Mouse (Mus musculus): ENCODE measurements around the gene Mthfr. TPM values are rescaled to one million over a fixed set of nuclear protein-coding genes. Genes with fewer than 3 reads are reported as not detected.
"Not testable (repeated sequence)": the region's sequence is repeated elsewhere in the genome, so short reads cannot be mapped to it uniquely, and the experiment has no call there.

The Mthfr gene
- polyA plus RNA-seq, 1 experiment from 2014 or later = 22.0 TPM

DNA sequence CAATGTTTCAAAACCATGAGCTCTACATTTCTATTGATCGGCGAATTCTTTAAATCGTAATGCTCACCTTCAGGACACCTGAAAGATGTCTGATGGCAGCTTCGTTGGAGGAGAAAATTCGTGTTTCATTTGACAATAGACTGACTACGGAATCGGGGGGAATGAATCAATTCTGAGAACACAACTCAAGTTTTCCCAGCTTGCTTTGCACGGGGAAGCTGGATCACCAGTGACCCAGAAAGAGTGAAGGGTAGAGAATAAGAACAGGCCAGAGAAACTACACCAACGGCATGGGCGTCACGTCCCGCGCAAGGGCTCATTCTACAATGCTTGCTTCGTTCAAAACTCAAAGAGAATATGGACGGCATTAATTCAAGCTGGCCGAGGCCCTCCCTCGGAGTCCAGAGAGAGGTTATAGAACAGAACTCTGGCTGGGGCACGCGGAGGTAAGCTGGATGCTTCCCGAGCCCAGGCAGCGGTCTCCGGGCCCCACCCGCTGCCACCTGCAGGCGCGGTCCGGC lies 738 bp upstream of the Mthfr start:
- Histone ChIP-seq H3K27me3 (replicated peaks; ENCODE audit: control insufficient read depth, insufficient read depth, low read length) (no peaks in the 10 kb centered on the region), H3K9me3 (ENCODE audit: control insufficient read depth, low read length) (no peaks in the 10 kb centered on the region), H3K4me2 (ENCODE audit: low read length) (peak overlapping the region; percentile 53), H3K27ac (ENCODE audit: low read length) (peak overlapping the region; percentile 89), H3K4me1 (replicated peaks; ENCODE audit: control insufficient read depth, insufficient read depth, low read length) (peaks cover 39% of the 10 kb centered on the region), H3K9ac (replicated peaks; ENCODE audit: low read depth, low read length) (peak overlapping the region; percentile 70), H3K36me3 (ENCODE audit: control insufficient read depth, insufficient read depth) (no peaks in the 10 kb centered on the region), H3K4me3 (replicated peaks; ENCODE audit: low read length) (peak overlapping the region; percentile 62)
- ATAC-seq = peak; percentile 4
- WGBS = 6% methylated on average over 26 of the region's 26 CpGs

DNA sequence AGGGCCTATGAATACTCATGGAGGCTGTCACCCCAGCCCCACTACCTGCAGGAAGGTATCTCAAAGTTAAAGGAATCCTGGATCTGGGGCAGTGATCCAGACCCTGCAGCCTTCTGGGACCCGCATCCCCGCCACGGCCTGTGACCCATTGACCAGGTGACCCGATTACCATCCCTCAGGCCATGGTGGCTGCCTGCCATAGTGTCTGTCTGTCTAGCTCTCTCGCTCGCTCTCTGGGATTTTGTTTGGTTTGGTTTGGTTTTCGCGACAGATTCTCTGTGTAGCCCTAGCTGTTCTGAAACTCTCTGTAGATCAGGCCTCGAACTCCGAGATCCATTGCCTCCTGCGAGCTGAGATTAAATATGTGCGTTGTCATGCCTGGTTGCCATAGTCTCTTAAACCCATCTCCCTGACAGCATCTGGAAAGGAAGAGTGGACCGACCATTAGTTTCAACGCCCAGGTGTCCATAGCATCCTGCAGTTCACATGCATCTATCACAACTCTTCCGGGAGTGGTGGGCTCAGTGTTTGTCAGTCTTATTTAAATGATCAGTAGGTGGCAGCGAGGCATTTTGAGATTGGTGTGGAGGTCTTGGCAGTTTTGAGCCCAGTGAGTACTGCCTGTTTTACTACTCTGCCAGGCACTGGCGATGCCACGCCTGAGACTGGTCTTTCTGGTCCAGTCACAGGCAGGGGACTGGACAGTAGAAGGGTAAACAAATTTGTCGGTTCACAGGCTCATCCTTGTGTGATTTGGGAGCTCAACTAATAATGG lies 564 bp downstream of the Mthfr start:
- Histone ChIP-seq H3K4me2 (ENCODE audit: low read length) (peak overlapping the region; percentile 65), H3K9me3 (ENCODE audit: control insufficient read depth, low read length) (no peaks in the 10 kb centered on the region), H3K27ac (ENCODE audit: low read length) (peak overlapping the region; percentile 61), H3K4me3 (replicated peaks; ENCODE audit: low read length) (peak overlapping the region; percentile 62), H3K36me3 (ENCODE audit: control insufficient read depth, insufficient read depth) (no peaks in the 10 kb centered on the region; the same call in 1 of the 2 replicates), H3K27me3 (replicated peaks; ENCODE audit: control insufficient read depth, insufficient read depth, low read length) (no peaks in the 10 kb centered on the region), H3K9ac (replicated peaks; ENCODE audit: low read depth, low read length) (peak overlapping the region; percentile 78), H3K4me1 (replicated peaks; ENCODE audit: control insufficient read depth, insufficient read depth, low read length) (peaks cover 39% of the 10 kb centered on the region)
- ATAC-seq = 0 out of 2 replicates have a peak, but pooled peaks have one; percentile 0
- 15% methylated on average over 19 of the region's 19 CpGs for WGBS

DNA sequence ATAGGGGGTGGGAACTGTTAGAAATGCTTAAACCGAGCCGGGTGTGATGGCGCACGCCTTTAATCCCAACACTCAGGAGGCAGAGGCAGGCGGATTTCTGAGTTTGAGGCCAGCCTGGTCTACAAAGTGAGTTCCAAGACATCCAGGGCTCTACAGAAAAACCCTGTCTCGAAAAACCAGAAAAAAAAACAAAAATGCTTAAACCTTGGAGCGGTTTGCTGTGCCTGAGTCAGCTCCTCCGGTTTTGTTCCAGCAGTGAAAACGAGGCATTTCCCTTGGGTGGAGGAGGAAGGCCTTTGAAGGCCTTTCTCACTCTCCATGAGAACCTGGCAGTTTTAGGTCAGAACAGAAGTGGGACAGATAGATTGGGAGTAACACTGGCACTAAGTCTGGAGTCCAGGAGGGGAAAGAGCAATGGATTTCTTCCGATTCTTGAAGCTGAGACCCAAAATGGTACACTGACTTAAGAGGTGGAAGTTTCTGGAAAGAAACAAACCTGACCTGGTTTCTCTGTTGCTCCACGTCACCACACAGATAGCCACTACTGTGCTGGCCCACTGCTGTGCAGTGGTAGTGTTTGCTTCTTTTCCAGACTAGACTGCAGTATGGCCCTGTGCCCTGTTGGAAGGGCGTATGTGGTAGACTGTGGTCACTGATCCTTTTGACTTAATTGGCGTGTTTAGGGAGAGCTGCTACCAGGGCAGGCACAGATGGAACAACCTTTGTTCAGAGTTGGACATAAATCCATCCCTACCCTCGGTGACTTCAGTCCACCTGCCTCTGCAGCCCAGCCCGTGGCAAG lies 1.4 kb downstream of the Mthfr start:
- H3K27ac ChIP-seq (ENCODE audit: low read length) = peak overlapping the region; percentile 21; the same call in 1 of the 2 replicates
- 62% methylated on average over 15 of the region's 15 CpGs for WGBS
- H3K4me2 ChIP-seq (ENCODE audit: low read length) = peak overlapping the region; percentile 65
- no peaks in the 10 kb centered on the region for H3K9me3 ChIP-seq (ENCODE audit: control insufficient read depth, low read length)
- no peaks in the 10 kb centered on the region; the same call in 1 of the 2 replicates for H3K36me3 ChIP-seq (ENCODE audit: control insufficient read depth, insufficient read depth)
- no peaks in the 10 kb centered on the region for H3K27me3 ChIP-seq (replicated peaks; ENCODE audit: control insufficient read depth, insufficient read depth, low read length)
- peaks cover 39% of the 10 kb centered on the region for H3K4me1 ChIP-seq (replicated peaks; ENCODE audit: control insufficient read depth, insufficient read depth, low read length)
- no peak for ATAC-seq
- H3K4me3 ChIP-seq (replicated peaks; ENCODE audit: low read length) = peak overlapping the region; percentile 41
- peak overlapping the region; percentile 50; the same call in 1 of the 2 replicates for H3K9ac ChIP-seq (replicated peaks; ENCODE audit: low read depth, low read length)

DNA sequence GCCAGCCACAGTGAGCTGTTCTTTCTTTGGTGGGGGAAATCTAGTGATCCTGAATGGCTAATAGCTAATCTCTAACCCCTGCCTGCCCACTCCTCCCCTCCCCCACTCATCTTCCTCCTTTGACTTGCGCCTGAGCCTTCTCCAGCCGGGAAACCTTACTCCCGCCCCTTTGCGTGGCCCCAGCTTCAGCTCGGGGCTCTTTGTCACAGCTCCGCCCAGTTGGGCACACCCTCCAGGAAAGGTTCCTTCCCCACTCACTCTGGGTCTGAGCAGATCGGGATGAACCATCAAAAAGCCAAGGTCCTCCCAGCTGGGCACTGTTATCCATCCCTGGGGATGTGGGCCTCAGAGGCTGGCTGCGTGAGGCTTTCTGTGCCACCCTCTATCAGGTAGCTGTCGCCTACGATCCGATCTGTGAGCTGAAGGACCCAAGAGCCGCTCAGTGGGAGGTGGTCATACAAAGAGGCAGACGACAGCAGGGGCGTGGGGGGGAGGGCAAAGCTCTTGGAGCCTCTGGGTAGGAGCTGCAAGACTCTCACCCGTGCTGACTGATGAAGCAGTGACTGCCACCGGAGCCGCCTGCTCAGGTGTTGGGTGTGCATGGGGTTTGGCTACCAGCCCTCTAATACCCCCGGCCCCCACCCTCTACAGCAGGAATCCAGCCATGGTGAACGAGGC lies 2.2 kb downstream of the Mthfr start:
- Histone ChIP-seq H3K4me2 (ENCODE audit: low read length) (peak overlapping the region; percentile 56), H3K27me3 (replicated peaks; ENCODE audit: control insufficient read depth, insufficient read depth, low read length) (no peaks in the 10 kb centered on the region), H3K9me3 (ENCODE audit: control insufficient read depth, low read length) (no peaks in the 10 kb centered on the region), H3K27ac (ENCODE audit: low read length) (0 out of 2 replicates have a peak overlapping the region, but pooled peaks have one; percentile 21), H3K4me1 (replicated peaks; ENCODE audit: control insufficient read depth, insufficient read depth, low read length) (peaks cover 39% of the 10 kb centered on the region), H3K36me3 (ENCODE audit: control insufficient read depth, insufficient read depth) (no peaks in the 10 kb centered on the region; the same call in 1 of the 2 replicates), H3K4me3 (replicated peaks; ENCODE audit: low read length) (peak overlapping the region; percentile 41), H3K9ac (replicated peaks; ENCODE audit: low read depth, low read length) (peak overlapping the region; percentile 50)
- ATAC-seq = no peak
- under 1% methylated on average over 19 of the region's 19 CpGs for WGBS

DNA sequence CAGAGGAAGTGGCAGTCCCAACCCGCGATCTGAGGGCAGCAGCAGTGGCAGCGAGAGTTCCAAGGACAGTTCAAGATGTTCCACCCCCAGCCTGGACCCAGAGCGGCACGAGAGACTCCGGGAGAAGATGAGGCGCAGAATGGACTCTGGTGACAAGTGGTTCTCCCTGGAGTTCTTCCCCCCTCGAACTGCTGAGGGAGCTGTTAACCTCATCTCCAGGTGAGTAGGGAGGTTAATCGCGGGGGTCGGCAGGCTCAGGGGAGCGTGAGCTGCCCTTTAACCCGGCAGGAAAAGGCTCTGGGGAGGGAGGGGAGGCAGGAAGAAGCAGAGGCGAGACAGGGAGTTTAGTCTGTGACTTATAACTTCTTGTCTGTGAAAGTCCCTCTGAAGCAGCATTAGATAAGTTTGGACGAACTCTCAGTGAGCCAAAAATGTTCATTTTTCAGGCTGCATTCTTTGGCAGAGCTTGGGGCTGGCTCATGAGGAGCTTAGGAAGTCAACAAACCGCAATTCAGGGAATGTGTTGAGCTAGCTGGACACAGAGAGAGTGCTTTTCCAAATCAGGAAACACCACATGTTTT lies 2.8 kb downstream of the Mthfr start:
- no peak for ATAC-seq
- no peaks in the 10 kb centered on the region; the same call in 1 of the 2 replicates for H3K36me3 ChIP-seq (ENCODE audit: control insufficient read depth, insufficient read depth)
- H3K4me1 ChIP-seq (replicated peaks; ENCODE audit: control insufficient read depth, insufficient read depth, low read length) = peaks cover 39% of the 10 kb centered on the region
- no peak overlapping the region for H3K27ac ChIP-seq (ENCODE audit: low read length)
- WGBS = 4% methylated on average over 16 of the region's 16 CpGs
- H3K9ac ChIP-seq (replicated peaks; ENCODE audit: low read depth, low read length) = peak overlapping the region; percentile 50
- H3K4me2 ChIP-seq (ENCODE audit: low read length) = peak overlapping the region; percentile 56
- H3K9me3 ChIP-seq (ENCODE audit: control insufficient read depth, low read length) = no peaks in the 10 kb centered on the region
- H3K4me3 ChIP-seq (replicated peaks; ENCODE audit: low read length) = peak overlapping the region; percentile 41
- H3K27me3 ChIP-seq (replicated peaks; ENCODE audit: control insufficient read depth, insufficient read depth, low read length) = no peaks in the 10 kb centered on the region

DNA sequence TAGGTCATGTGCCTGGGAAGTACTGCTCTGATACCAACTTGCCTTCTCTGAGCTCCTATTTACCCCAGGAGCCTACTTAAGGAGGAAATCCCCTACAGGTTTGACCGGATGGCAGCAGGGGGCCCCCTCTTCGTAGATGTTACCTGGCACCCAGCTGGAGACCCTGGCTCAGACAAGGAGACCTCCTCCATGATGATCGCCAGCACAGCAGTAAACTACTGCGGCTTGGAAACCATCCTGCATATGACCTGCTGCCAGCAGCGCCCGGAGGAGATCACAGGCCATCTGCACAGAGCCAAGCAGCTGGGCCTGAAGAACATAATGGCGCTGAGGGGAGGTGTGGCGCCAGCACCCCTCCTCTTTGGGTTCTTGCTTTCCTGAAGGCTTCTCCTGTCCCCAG lies 4.5 kb downstream of the Mthfr start:
- not testable (repeated sequence) for ATAC-seq; H3K4me3 ChIP-seq (replicated peaks; ENCODE audit: low read length); H3K4me2 ChIP-seq (ENCODE audit: low read length); H3K9ac ChIP-seq (replicated peaks; ENCODE audit: low read depth, low read length); H3K36me3 ChIP-seq (ENCODE audit: control insufficient read depth, insufficient read depth); H3K27me3 ChIP-seq (replicated peaks; ENCODE audit: control insufficient read depth, insufficient read depth, low read length); H3K9me3 ChIP-seq (ENCODE audit: control insufficient read depth, low read length); H3K27ac ChIP-seq (ENCODE audit: low read length)
- peaks cover 32% of the 10 kb centered on the region for H3K4me1 ChIP-seq (replicated peaks; ENCODE audit: control insufficient read depth, insufficient read depth, low read length)
- 64% methylated on average over 6 of the region's 8 CpGs for WGBS

DNA sequence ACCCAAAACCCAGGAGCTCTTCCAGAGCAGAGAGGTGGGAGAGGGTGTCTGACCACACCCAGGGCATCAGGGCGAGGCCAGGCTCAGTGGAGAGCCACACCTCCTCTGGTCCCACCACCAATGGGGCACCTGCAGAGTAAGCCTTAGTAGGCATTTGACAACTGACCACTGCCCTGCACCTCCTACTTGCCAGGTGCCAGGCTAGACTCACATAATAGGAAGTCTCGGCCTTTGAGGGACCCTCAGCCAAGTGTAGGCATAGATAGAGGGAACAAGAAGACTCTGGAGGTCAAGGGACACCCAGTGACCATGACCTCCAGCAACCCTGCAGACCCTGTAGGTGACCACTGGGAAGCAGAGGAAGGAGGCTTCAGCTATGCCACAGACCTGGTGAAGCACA lies 5.2 kb downstream of the Mthfr start:
- ATAC-seq = no peak
- Histone ChIP-seq H3K4me1 (replicated peaks; ENCODE audit: control insufficient read depth, insufficient read depth, low read length) (peaks cover 32% of the 10 kb centered on the region), H3K27me3 (replicated peaks; ENCODE audit: control insufficient read depth, insufficient read depth, low read length) (no peaks in the 10 kb centered on the region), H3K27ac (ENCODE audit: low read length) (no peak overlapping the region), H3K36me3 (ENCODE audit: control insufficient read depth, insufficient read depth) (peaks cover 5% of the 10 kb centered on the region), H3K4me3 (replicated peaks; ENCODE audit: low read length) (no peak overlapping the region), H3K9me3 (ENCODE audit: control insufficient read depth, low read length) (no peaks in the 10 kb centered on the region), H3K9ac (replicated peaks; ENCODE audit: low read depth, low read length) (no peak overlapping the region), H3K4me2 (ENCODE audit: low read length) (no peak overlapping the region)
- WGBS = 86% methylated on average over 2 of the region's 2 CpGs

DNA sequence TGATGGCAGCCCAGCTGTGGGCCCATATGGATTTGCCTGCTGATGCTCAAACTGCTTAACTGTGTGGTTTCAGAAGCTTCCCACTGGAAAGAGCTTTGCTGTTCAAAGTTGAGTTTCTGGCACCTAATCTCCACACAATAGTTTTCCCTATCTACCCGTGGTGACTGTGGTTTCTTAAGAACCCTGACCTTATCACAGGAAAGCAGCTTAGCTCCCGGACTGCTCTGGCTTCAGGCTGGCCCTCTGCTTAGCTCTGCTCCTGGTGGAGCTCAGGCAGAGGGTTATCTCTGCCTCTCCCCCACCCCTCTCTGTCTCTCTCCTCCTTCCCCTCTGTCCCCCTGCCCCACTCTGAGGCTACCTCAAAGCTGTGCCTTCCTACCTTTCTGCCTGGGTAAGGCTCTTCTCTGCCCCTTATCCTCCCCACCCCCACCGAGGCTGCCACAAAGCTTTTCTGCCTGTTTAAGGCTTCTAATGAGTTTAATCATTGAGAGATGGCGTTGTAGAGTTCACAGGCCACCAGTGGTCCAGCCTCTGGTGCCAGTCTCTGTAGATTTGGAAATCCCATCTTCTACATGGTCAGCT lies 7.7 kb downstream of the Mthfr start:
- H3K4me3 ChIP-seq (replicated peaks; ENCODE audit: low read length) = no peak overlapping the region
- H3K27me3 ChIP-seq (replicated peaks; ENCODE audit: control insufficient read depth, insufficient read depth, low read length) = no peaks in the 10 kb centered on the region
- H3K27ac ChIP-seq (ENCODE audit: low read length) = no peak overlapping the region
- H3K4me2 ChIP-seq (ENCODE audit: low read length) = no peak overlapping the region
- H3K4me1 ChIP-seq (replicated peaks; ENCODE audit: control insufficient read depth, insufficient read depth, low read length) = peaks cover 10% of the 10 kb centered on the region
- H3K9me3 ChIP-seq (ENCODE audit: control insufficient read depth, low read length) = no peaks in the 10 kb centered on the region
- no peak for ATAC-seq
- no peak overlapping the region for H3K9ac ChIP-seq (replicated peaks; ENCODE audit: low read depth, low read length)
- WGBS = 48% methylated on average over 4 of the region's 4 CpGs
- H3K36me3 ChIP-seq (ENCODE audit: control insufficient read depth, insufficient read depth) = peaks cover 7% of the 10 kb centered on the region

All from forebrain, embryonic 16.5 days (tissue).